Mouse (Mus musculus) frontal cortex, postnatal 36 days (tissue): ENCODE data around the gene Chrnd.

Source experiments
- DNase-seq, 2 experiments: peaks; one replicate each; pipeline ENCODE4 v3.0.0; 2022; ENCODE audit warnings: low spot score in 2 of 2

Gene Chrnd

GRCm38 (mm10) chr1:87183998-87184750 lies 6.2 kb upstream of the Chrnd start:
- DNase-seq = no peak

- DNase-seq = peak; percentile 66 to 71
Observed at GRCm38 (mm10) chr1:87184751-87185139, 5.7 kb upstream of the Chrnd start.

- no peak for DNase-seq
Observed at GRCm38 (mm10) chr1:87185526-87185925, 4.9 kb upstream of the Chrnd start.

DNA sequence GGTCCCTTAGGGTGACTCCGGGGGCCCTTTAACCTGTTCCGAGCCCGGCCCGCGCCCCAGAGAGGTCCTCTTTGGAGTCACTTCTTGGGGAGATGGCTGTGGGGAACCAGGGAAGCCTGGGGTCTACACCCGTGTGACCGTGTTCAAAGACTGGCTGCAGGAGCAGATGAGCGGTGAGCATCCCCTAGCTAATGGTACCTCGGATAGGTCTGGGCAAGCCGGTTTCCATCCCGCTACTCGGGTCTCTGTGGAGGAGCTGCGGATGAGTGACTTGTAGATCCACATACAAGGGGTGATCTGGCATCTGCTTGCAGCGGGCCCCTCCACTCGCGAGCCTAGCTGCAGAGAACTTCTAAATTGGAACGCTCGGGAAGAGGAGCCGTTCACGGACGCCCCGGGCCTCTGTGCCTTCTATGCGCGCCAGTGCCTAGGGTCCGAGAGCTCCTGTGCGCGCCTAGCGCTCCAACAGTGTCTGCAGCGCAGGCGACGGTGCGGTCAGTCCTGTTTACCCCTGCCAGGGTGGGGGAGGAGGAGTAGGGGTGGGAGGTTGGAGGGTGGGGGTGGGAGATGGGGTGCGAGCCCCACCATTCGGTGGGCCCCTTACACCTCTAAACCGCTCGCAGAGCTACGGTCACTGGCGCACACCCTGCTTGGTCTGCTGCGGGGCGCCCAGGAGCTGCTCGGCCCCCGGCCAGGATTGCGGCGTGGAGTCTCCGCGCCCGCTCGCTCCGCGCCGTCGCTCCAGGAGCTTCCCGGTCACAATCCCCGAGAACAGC lies 4.0 kb upstream of the Chrnd start:
- no peak for DNase-seq

DNA sequence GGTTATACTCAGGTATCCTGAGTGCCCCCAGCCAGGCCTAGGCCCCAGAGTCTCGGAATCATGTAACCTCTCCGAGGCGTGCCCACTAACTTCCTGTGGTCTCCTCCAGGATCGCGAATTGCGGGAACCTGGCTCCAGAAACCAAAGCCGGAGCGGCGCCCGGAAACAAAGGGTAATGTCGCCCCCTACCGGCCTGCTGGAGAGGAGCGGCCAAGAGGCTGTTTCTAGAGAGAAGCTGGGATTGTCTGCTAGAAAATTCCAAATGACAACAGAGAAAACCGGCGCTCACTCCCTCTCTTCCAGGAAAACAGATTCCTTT lies 3.4 kb upstream of the Chrnd start:
- peak; percentile 66 to 80 for DNase-seq

DNA sequence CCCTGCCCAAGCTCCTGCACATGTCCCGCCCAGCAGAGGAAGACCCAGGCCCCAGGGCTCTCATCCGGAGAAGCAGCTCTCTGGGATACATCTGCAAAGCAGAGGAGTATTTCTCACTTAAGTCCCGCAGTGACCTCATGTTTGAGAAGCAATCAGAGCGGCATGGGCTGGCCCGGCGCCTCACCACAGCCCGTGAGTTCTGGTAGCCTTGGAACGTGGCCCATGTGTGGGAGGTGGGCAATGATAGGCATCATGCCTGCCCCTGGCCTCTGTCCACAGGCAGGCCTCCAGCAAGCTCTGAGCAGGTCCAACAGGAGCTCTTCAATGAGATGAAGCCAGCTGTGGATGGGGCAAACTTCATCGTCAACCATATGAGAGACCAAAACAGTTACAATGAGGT lies 6.9 kb downstream of the Chrnd start:
- DNase-seq = no peak

DNA sequence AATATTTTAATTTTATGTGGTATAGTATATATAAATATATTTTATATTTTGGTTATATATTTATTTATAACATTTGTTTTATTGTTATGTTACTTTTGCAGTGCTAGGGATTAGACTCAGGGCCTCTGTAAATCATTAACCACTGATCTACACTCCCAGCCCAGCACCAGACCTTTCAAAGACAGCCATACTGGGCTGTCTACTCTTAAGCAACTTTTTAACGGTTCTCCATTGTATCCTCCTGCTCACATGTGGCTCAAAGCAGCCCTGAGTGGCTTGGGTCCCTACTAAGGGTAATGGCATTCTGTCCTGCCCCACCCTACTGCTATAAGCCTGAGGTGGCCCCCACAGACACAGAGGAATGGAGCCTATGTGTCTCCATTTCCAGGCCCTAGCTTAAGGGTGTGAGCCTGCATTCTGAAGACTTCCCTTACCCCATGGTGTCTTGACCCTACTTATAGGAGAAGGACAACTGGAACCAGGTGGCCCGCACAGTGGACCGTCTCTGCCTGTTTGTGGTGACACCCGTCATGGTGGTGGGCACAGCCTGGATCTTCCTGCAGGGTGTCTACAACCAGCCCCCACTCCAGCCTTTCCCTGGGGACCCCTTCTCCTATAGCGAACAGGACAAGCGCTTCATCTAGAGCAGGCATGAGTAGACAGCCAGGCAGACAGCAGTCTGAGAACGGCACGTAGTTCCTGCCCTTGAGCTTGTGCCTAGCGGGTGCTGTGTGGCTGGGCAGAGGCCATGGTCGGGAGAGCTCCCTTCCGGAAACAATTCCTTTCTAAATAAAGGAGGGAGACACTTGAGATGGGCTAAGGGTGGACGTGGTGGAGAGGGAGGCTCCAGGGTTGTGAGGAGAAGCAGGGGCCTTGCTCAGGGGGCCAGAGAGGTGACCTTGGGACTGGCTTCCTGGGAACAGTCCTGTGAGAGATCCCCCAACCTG lies 8.0 kb downstream of the Chrnd start:
- no peak for DNase-seq

DNA sequence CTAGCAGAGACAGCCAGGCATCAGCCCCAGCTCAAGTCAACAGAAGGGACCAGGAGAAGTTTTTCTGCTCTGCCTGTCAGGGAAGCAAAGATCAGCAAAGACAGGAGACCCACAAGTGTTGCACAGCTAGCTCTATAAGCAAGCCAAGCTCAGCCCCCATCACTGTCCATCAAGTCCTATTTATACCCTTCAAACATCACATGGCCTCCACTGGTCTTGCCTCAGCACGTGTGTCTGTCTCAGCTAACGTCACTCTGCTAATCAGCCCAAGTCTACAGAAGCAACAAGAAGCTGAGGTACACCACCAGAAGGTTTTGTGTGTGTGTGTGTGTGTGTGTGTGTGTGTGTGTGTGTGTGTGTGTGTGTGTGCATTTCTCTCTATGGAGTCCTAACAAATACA lies 10.4 kb downstream of the Chrnd start:
- DNase-seq = no peak

- DNase-seq = no peak
Observed at GRCm38 (mm10) chr1:87201848-87202247, 11.4 kb downstream of the Chrnd start.

DNA sequence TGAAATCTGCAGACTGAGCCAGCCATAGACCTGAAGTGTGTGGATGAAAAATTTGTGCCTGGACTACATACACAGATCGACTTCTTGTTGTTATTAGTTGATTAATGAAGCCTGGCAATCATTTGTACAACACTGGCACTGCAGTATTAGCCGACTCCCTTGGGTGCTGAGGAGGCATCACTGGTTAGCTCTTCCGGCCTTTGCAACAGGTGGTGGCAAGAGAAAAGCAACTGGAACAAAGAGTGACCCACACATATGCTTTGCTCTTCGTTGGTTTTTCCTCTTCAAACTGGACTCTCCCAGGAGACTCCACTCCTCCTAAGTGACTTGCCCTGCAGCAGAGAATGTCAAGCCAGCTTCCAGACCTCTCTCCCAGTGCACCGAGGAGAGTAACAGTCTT lies 13.4 kb downstream of the Chrnd start:
- no peak for DNase-seq

DNA sequence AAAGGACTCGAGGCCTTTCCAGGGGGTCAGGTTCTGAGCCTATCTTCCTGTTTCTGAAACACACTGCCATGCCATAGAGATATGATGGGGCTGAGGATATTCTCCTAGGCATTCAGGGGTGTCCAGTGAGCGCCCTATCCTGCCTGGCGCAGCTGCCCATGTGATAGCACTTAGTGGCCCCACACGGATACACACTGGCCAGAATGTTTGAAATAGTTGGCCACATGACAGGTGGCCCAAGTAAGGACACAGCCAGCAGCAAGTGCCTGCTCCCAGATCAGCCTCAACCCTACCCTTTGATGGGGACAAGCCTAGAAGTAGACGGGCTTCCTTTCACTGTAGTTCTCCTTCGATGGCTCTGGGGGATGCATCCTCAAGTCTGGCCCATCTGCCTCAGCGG lies 14.1 kb downstream of the Chrnd start, which contains the start of gene Chrng:
Gene Chrng (plus strand): TSS at position 193 of the 400 bp plus-strand sequence.
- DNase-seq = no peak

DNA sequence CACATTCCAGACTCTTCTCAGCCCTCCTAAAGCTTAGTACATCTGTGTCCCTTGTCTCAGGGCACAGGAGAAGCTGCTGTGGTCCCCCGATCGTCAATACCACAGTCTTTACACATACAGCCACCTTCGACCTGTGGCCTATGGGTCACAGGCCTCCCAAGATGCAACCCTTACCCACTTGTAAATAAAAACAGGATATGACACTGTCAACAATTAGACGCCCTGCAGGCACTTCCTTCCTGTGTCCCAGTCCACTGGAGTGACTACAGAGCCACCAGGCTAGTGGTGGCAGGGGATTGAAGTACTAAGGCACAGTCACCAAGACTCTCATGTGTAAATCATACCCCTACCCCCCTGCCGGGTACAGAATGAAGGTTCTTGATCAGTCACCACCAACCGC lies 14.6 kb downstream of the Chrnd start:
- DNase-seq = no peak

DNA sequence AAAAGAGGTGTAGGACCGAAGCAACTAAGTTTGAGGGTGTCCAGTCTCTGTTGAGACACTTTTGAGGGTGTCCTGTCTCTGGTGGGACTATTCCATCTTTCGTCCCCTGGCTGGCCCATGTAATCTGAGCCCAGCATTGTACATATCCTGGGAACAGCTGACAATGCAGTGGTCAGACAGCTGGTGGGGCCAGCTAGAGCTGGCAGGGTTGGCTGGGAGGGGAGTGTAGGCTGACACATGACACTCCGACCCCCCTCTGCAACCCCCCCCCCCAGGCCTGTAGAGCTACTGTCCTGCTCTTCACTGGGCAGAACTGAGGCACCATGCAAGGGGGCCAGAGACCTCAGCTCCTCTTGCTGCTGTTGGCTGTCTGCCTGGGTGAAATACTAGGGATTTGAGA lies 15.1 kb downstream of the Chrnd start:
- DNase-seq = no peak

GRCm38 (mm10) chr1:87206339-87206738 lies 15.9 kb downstream of the Chrnd start:
- no peak for DNase-seq

GRCm38 (mm10) chr1:87211431-87211830 lies 21.0 kb downstream of the Chrnd start:
- DNase-seq = no peak

DNA sequence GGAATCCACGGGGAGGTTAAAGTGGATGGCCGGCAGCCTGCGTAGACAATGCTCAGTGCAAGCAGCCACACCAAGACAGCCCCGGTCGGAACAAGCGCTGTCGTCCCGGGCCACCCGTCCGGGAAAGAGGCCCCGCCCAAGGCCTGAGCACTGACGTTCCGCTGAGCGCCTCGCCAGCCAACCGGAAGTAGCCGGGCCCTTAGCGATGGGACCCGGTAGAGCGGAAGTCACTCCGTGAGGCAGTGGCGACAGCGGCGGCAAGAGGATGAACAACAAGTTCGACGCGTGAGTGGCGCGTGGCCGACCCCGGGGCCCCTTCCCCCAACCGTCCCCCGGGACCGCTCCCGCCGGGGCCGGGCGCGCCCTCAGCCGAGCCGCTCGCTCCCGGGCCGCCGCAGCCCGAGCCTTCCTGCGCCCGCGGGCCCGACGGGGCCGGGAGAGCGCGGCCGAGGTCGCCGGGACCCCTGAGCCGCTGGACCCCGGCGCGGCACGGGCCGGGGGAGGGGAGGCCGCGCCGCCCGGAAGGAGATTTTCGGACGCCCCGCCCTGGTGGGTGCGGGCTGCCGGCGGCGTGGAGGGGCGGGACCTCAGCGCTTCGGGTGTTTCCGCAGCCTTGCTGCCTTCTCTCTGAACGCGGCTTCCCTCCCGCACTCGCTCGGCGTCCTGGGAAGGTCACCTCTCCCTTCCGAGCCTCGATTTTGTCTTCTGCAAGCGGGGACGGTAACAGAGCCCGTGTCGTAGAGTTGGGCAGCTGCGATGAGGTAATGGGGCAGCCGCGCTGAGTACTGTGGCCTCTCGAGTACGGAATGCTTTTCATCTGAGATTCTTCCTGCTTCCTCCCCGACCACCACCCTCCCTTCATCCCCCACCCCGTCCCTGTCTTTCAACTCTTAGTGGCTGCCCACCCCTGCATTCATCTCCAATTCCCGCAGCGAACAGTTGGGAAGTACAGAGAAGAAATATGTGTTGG lies 23.6 kb downstream of the Chrnd start, which contains the start of gene Eif4e2:
Gene Eif4e2 (plus strand): TSS at position 180 of the 970 bp plus-strand sequence.
- peak; percentile 86 to 92 for DNase-seq

- no peak for DNase-seq
Observed at GRCm38 (mm10) chr1:87214748-87215147, 24.3 kb downstream of the Chrnd start.

- peak in 1 of 2 experiments; percentile 14 for DNase-seq
Observed at GRCm38 (mm10) chr1:87217938-87218337, 27.5 kb downstream of the Chrnd start.

DNA sequence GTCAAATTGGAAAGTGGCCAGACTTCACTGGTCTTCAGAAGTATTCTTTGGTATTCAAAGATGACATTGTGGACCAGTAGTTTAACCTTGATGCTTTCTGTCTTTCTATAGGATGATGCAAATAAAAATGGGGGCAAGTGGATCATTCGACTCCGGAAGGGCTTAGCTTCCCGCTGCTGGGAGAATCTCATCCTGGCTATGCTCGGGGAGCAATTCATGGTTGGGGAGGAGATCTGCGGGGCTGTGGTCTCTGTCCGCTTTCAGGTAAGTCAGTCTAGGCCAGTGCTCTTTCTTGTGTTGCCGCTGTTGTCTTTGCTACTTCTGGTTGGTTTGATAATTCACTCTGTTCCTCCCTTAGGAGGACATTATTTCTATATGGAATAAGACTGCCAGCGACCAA lies 35.3 kb downstream of the Chrnd start:
- DNase-seq = no peak

DNA sequence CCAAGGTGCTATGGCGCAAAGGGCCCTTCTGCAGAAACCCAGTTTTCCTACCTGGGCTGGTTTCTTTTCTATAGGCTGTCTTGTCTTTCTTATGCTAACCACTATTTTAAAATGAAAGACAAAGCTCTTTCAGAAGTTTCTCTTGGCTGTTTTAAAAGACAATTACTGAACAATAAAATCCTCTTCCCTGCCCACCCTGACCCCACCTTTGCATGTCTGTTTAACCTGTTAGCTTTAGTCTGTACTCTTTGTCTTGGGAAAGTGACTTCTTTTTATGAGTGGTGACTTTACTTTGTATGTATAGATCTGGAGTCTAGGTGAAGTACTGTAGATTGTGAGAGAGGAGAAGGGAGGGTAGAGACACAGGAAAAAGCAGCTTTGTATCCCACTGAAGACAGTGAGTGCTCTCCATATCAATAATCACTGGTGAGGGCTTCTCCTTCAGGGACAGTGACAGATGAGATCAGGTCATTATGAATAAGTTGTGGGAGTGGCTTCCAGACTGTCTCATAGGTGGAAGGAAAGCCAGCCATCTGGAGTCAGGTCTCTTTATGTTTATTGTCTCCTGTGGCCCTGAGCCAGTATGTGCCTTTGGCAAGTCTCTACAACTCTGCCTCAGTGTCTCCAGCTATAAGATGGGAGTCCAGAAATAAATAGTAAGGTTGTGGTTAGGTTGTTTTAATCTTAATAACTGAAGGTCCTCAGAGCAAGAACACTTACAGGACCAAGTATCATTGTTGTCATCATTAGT lies 36.2 kb downstream of the Chrnd start:
- DNase-seq = no peak
